Mouse (Mus musculus): ENCODE data around the gene Itga3. TPM values are rescaled to one million over a fixed set of nuclear protein-coding genes. Genes with fewer than 3 reads are reported as not detected.

The Itga3 gene
- polyA plus RNA-seq, 1 experiment from 2014 or later = 9.5 TPM

GRCm38 (mm10) chr11:95077956-95078355, 1.4 kb upstream of the Itga3 start:
- Histone ChIP-seq H3K4me3 (no peak overlapping the region), H3K4me1 (peaks cover 35% of the 10 kb centered on the region), H3K9ac (no peak overlapping the region), H3K4me2 (no peak overlapping the region), H3K9me3 (no peaks in the 10 kb centered on the region), H3K27me3 (peaks cover 61% of the 10 kb centered on the region), H3K36me3 (no peaks in the 10 kb centered on the region), H3K27ac (no peak overlapping the region)
- WGBS = 57% methylated on average over 7 of the region's 7 CpGs
- ATAC-seq (ENCODE audit: insufficient number of reproducible peaks, low FRiP score, low TSS enrichment, low read depth) = no peak

GRCm38 (mm10) chr11:95076041-95076535, 513 bp downstream of the Itga3 start:
- no peak for ATAC-seq (ENCODE audit: insufficient number of reproducible peaks, low FRiP score, low TSS enrichment, low read depth)
- H3K9me3 ChIP-seq = no peaks in the 10 kb centered on the region
- no peaks in the 10 kb centered on the region for H3K36me3 ChIP-seq
- H3K27ac ChIP-seq = no peak overlapping the region
- H3K4me1 ChIP-seq = peaks cover 54% of the 10 kb centered on the region
- H3K4me2 ChIP-seq = peak overlapping the region; percentile 89
- peaks cover 65% of the 10 kb centered on the region for H3K27me3 ChIP-seq
- WGBS = 1% methylated on average over 42 of the region's 42 CpGs
- H3K4me3 ChIP-seq = peak overlapping the region; percentile 52
- H3K9ac ChIP-seq = peak overlapping the region; percentile 44; the same call in 1 of the 2 replicates

- Histone ChIP-seq H3K4me1 (peaks cover 60% of the 10 kb centered on the region), H3K27me3 (peaks cover 65% of the 10 kb centered on the region), H3K36me3 (no peaks in the 10 kb centered on the region), H3K4me2 (peak overlapping the region; percentile 89), H3K4me3 (peak overlapping the region; percentile 52), H3K9ac (0 out of 2 replicates have a peak overlapping the region, but pooled peaks have one; percentile 44), H3K9me3 (no peaks in the 10 kb centered on the region), H3K27ac (no peak overlapping the region)
- WGBS = 8% methylated on average over 19 of the region's 19 CpGs
- ATAC-seq (ENCODE audit: insufficient number of reproducible peaks, low FRiP score, low TSS enrichment, low read depth) = no peak
Observed at GRCm38 (mm10) chr11:95075197-95076040, 1.2 kb downstream of the Itga3 start.

- 59% methylated on average over 4 of the region's 4 CpGs for WGBS
- peaks cover 64% of the 10 kb centered on the region for H3K27me3 ChIP-seq
- no peak overlapping the region for H3K9ac ChIP-seq
Observed at GRCm38 (mm10) chr11:95074694-95075093, 1.9 kb downstream of the Itga3 start.

GRCm38 (mm10) chr11:95073835-95074234, 2.8 kb downstream of the Itga3 start:
- Histone ChIP-seq H3K9ac (no peak overlapping the region), H3K9me3 (no peaks in the 10 kb centered on the region), H3K27ac (no peak overlapping the region), H3K36me3 (no peaks in the 10 kb centered on the region), H3K4me1 (peaks cover 57% of the 10 kb centered on the region), H3K4me3 (no peak overlapping the region), H3K4me2 (no peak overlapping the region), H3K27me3 (peaks cover 55% of the 10 kb centered on the region)
- 61% methylated on average over 4 of the region's 4 CpGs for WGBS
- no peak for ATAC-seq (ENCODE audit: insufficient number of reproducible peaks, low FRiP score, low TSS enrichment, low read depth)

More at GRCm38 (mm10) chr11:95074694-95075093, 1.9 kb downstream of the Itga3 start:
- Histone ChIP-seq H3K9me3 (no peaks in the 10 kb centered on the region), H3K36me3 (no peaks in the 10 kb centered on the region), H3K27ac (no peak overlapping the region), H3K4me2 (peak overlapping the region; percentile 89), H3K4me1 (peaks cover 61% of the 10 kb centered on the region), H3K4me3 (peak overlapping the region; percentile 52)
- ATAC-seq (ENCODE audit: insufficient number of reproducible peaks, low FRiP score, low TSS enrichment, low read depth) = no peak

- Histone ChIP-seq H3K4me2 (0 out of 2 replicates have a peak overlapping the region, but pooled peaks have one; percentile 3), H3K36me3 (no peaks in the 10 kb centered on the region), H3K9me3 (no peaks in the 10 kb centered on the region), H3K27ac (no peak overlapping the region), H3K9ac (no peak overlapping the region), H3K4me1 (peaks cover 55% of the 10 kb centered on the region), H3K4me3 (no peak overlapping the region), H3K27me3 (peaks cover 45% of the 10 kb centered on the region)
- WGBS = 44% methylated on average over 5 of the region's 5 CpGs
- ATAC-seq (ENCODE audit: insufficient number of reproducible peaks, low FRiP score, low TSS enrichment, low read depth) = no peak
Observed at GRCm38 (mm10) chr11:95072804-95073203, 3.8 kb downstream of the Itga3 start.

- Histone ChIP-seq H3K4me1 (peaks cover 54% of the 10 kb centered on the region), H3K9me3 (no peaks in the 10 kb centered on the region), H3K4me3 (no peak overlapping the region), H3K9ac (no peak overlapping the region), H3K4me2 (no peak overlapping the region), H3K36me3 (no peaks in the 10 kb centered on the region), H3K27ac (no peak overlapping the region), H3K27me3 (peaks cover 38% of the 10 kb centered on the region)
- WGBS = 55% methylated on average over 8 of the region's 8 CpGs
- ATAC-seq (ENCODE audit: insufficient number of reproducible peaks, low FRiP score, low TSS enrichment, low read depth) = no peak
Observed at GRCm38 (mm10) chr11:95072136-95072535, 4.5 kb downstream of the Itga3 start.

- Histone ChIP-seq H3K4me2 (no peak overlapping the region), H3K4me3 (no peak overlapping the region), H3K9me3 (no peaks in the 10 kb centered on the region), H3K9ac (no peak overlapping the region), H3K36me3 (no peaks in the 10 kb centered on the region), H3K4me1 (peaks cover 47% of the 10 kb centered on the region), H3K27me3 (peaks cover 30% of the 10 kb centered on the region), H3K27ac (peak overlapping the region; percentile 59; the same call in 1 of the 2 replicates)
- 39% methylated on average over 7 of the region's 7 CpGs for WGBS
- peak; percentile 22; the same call in 1 of the 2 replicates for ATAC-seq (ENCODE audit: insufficient number of reproducible peaks, low FRiP score, low TSS enrichment, low read depth)
Observed at GRCm38 (mm10) chr11:95071266-95071665, 5.3 kb downstream of the Itga3 start.

- Histone ChIP-seq H3K4me1 (peaks cover 38% of the 10 kb centered on the region), H3K9me3 (no peaks in the 10 kb centered on the region), H3K36me3 (no peaks in the 10 kb centered on the region), H3K4me2 (no peak overlapping the region), H3K27me3 (peaks cover 24% of the 10 kb centered on the region), H3K9ac (no peak overlapping the region), H3K27ac (peak overlapping the region; percentile 59; the same call in 1 of the 2 replicates), H3K4me3 (no peak overlapping the region)
- no peak for ATAC-seq (ENCODE audit: insufficient number of reproducible peaks, low FRiP score, low TSS enrichment, low read depth)
- 58% methylated on average over 8 of the region's 8 CpGs for WGBS
Observed at GRCm38 (mm10) chr11:95070140-95071107, 6.2 kb downstream of the Itga3 start.

GRCm38 (mm10) chr11:95069226-95069957, 7.2 kb downstream of the Itga3 start:
- peaks cover 28% of the 10 kb centered on the region for H3K4me1 ChIP-seq
- no peaks in the 10 kb centered on the region for H3K9me3 ChIP-seq
- no peak overlapping the region for H3K4me3 ChIP-seq
- peaks cover 14% of the 10 kb centered on the region for H3K27me3 ChIP-seq
- H3K9ac ChIP-seq = no peak overlapping the region
- WGBS = 72% methylated on average over 10 of the region's 10 CpGs
- no peak for ATAC-seq (ENCODE audit: insufficient number of reproducible peaks, low FRiP score, low TSS enrichment, low read depth)
- H3K27ac ChIP-seq = 0 out of 2 replicates have a peak overlapping the region, but pooled peaks have one; percentile 52
- no peak overlapping the region for H3K4me2 ChIP-seq
- no peaks in the 10 kb centered on the region for H3K36me3 ChIP-seq

Data from limb, embryonic 15.5 days (tissue).